Mouse (Mus musculus) ES-Bruce4 (cell line): ENCODE measurements around the gene Cnpy2. TPM values are rescaled to one million over a fixed set of nuclear protein-coding genes. Genes with fewer than 3 reads are reported as not detected.
A peak's percentile ranks its signal among the peaks of the same experiment; 100 is the strongest.
"Not testable (repeated sequence)": the region's sequence is repeated elsewhere in the genome, so short reads cannot be mapped to it uniquely, and the experiment has no call there.

Experiments
- H3K27ac ChIP-seq: 2 replicates; pipeline ENCODE4 v1.5.1; 2012; ENCODE audit warnings: low read length, inconsistent platforms; ENCODE audit not compliant: insufficient read depth
- H3K27me3 ChIP-seq: 2 replicates; pipeline ENCODE4 v1.6.1; 2012; ENCODE audit warnings: mild to moderate bottlenecking, low read length, inconsistent platforms; ENCODE audit not compliant: control insufficient read depth, poor library complexity, insufficient read depth, severe bottlenecking
- H3K36me3 ChIP-seq: 2 replicates; pipeline ENCODE4 v1.6.1; 2012; ENCODE audit warnings: inconsistent platforms, mild to moderate bottlenecking, low read length, moderate library complexity; ENCODE audit not compliant: control insufficient read depth, poor library complexity, insufficient read depth, severe bottlenecking
- H3K4me1 ChIP-seq: one replicate; pipeline ENCODE4 v1.8.1; 2011; ENCODE audit warnings: low read length; ENCODE audit not compliant: control insufficient read depth, insufficient read depth
- H3K4me3 ChIP-seq: 2 replicates; pipeline ENCODE4 v1.5.1; 2011; ENCODE audit warnings: low read depth, mild to moderate bottlenecking, low read length
- H3K9ac ChIP-seq: 2 replicates; pipeline ENCODE4 v1.6.1; 2012; ENCODE audit warnings: low read depth, mild to moderate bottlenecking, inconsistent platforms; ENCODE audit not compliant: poor library complexity, severe bottlenecking
- H3K9me3 ChIP-seq: replicated peaks from 2 replicates; pipeline ENCODE4 v1.6.1; 2012; ENCODE audit warnings: mild to moderate bottlenecking, low read length, inconsistent platforms; ENCODE audit not compliant: control insufficient read depth, poor library complexity, insufficient read depth, severe bottlenecking
- CTCF ChIP-seq: IDR thresholded peaks from one replicate; pipeline ENCODE4 v1.8.1; 2011; ENCODE audit warnings: low read depth, low read length
- EP300 ChIP-seq: IDR thresholded peaks from 2 replicates; pipeline ENCODE4 v1.6.1; 2011; ENCODE audit warnings: low read depth, low read length; ENCODE audit not compliant: insufficient read depth
- POLR2A ChIP-seq: IDR thresholded peaks from one replicate; pipeline ENCODE4 v1.8.1; 2011; ENCODE audit warnings: low read length; ENCODE audit not compliant: insufficient read depth
- polyA plus RNA-seq: library from polyadenylated mRNA; stranded (reverse); fragments of >200 nt; gene quantifications from 2 replicates; pipeline ENCODE4 v1.2.4, GENCODE M21; 2011; ENCODE audit warnings: low read depth; ENCODE audit not compliant: missing spikeins, insufficient read depth, insufficient read length

The Cnpy2 gene
- 62.9 and 68.4 TPM in 2 replicates for polyA plus RNA-seq

DNA sequence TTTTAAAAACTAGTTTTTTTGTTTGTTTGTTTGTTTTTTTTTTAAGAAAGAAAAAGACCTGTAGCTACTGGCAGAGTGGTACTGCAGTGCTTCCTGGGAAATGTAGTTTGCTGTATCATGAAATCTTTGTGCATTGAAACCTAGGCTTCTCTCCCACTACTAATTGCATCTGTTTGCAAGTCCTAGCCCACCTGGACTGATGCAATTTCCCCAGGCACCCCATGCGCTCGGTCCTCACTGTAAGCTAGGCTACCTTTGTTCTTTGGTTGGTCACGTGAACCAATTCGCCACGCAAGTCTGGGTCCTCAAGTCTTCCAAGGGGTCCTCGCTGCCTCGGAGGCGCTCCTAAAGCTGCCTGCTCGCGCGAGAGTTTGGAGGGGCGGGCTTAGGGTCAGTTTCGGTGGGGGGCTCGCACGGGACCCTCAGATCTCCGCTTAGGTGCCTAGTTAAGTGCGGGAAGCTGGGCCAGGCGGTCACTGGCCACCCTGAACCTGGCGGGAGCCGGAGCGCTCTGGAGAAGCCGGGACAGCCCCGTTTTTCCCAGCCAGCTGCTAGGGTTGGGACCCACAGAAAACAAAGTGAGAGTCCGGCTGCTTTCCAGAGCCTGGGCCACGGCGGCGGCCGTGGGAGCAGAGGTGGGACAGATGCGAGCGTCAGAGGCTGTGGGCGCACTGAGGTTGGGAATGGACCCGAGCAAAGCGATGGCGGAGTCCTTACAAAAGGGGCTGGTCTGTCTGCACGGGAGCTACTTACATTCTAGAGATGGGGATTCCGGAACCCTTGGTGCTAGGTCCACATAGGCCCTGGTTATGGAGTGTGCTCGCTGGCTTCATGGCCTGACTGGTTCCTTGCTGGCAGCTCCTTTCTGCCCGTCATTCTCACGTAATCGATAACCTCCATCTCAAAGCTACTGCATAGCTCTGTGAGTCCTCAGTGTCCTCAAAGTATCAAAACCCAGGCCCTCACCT is at the start of gene Cnpy2:
Cnpy2 (plus strand) TSS at position 319 of the 968 bp plus-strand sequence.
- peak; percentile 48 for TF ChIP-seq POLR2A
- TF ChIP-seq EP300 = no peak
- H3K4me1 ChIP-seq = no peaks in the 10 kb centered on the region
- H3K9me3 ChIP-seq = no peaks in the 10 kb centered on the region
- peaks cover 20% of the 10 kb centered on the region for H3K36me3 ChIP-seq
- H3K27me3 ChIP-seq = no peaks in the 10 kb centered on the region
- H3K9ac ChIP-seq = peak within 1 kb of the TSS; percentile 83
- H3K27ac ChIP-seq = peak within 1 kb of the TSS; percentile 74
- peak within 1 kb of the TSS; percentile 84 for H3K4me3 ChIP-seq

DNA sequence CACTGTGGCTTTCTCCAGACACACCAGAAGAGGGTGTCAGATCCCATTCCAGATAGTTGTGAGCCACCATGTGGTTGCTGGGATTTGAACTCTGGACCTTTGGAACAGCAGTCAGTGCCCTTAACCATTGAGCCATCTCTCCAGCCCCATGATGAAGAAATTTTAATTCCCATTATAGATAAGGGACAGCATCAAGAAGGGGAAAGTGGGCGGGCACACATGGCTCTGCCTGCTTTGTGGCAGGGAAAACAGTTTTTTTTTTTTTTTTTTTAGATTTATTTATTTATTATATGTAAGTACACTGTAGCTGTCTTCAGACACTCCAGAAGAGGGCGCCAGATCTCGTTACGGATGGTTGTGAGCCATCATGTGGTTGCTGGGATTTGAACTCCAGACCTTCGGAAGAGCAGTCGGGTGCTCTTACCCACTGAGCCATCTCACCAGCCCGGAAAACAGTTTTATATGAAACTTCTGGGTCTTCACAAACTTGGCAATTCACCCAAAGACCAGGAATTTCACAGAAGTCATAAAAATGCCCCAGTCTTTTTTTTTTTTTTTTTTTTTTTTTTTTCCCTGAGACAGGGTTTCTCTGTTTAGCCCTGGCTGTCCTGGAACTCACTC is 49.3 kb upstream of the Cnpy2 start:
- not testable (repeated sequence) for H3K27me3 ChIP-seq, H3K36me3 ChIP-seq, H3K27ac ChIP-seq, H3K4me1 ChIP-seq, H3K9me3 ChIP-seq, H3K4me3 ChIP-seq, H3K9ac ChIP-seq

DNA sequence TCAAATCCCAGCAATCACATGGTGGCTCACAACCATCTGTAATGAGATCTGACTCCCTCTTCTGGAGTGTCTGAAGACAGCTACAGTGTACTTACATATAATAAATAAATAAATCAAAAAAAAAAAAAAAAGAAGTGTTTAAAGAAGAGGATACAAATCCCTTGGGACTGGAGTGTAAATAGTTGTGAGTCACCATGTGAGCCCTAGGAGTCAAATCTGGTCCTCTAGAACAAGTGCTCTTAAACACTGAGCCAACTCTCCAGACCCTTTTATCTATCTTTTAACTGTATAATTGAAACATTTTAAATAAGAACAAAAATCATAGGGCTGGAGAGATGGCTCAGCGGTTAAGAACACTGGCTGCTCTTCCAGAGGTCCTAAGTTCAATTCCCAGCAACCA is 46.9 kb upstream of the Cnpy2 start:
- not testable (repeated sequence) for H3K4me3 ChIP-seq, H3K27me3 ChIP-seq, H3K27ac ChIP-seq, H3K4me1 ChIP-seq, H3K9me3 ChIP-seq, H3K9ac ChIP-seq
- peaks cover 13% of the 10 kb centered on the region for H3K36me3 ChIP-seq

- H3K36me3 ChIP-seq = peaks cover 22% of the 10 kb centered on the region
- H3K4me3 ChIP-seq = no peak overlapping the region
Measured at GRCm38 (mm10) chr10:128278158-128278557, 44.1 kb upstream of the Cnpy2 start.

DNA sequence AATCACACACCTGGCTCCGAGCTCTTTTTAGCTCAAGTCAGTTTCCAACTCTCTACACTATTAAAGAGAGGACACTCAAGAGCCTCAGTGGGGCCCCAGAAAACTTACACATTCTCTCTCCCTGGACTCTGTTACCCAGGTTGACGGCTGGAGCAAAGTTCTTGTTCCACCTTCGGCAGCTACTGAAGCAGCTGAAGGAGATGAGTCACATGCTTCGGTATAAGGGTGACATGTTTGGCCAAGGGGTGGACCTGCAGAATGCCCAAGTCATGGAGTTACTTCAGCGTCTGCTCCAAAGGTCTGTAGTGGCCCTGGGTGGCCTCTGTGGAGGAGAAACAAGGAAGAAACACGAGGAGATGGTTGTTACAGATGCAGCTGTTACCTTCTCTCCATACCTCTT is 41.3 kb upstream of the Cnpy2 start:
- no peak overlapping the region for H3K27ac ChIP-seq
- H3K36me3 ChIP-seq = peaks cover 31% of the 10 kb centered on the region
- TF ChIP-seq CTCF (no peak), EP300 (no peak), POLR2A (no peak)

More at GRCm38 (mm10) chr10:128278158-128278557, 44.1 kb upstream of the Cnpy2 start:
- no peaks in the 10 kb centered on the region for H3K27me3 ChIP-seq
- TF ChIP-seq POLR2A (no peak), CTCF (no peak), EP300 (no peak)
- no peak overlapping the region for H3K9ac ChIP-seq
- no peaks in the 10 kb centered on the region for H3K4me1 ChIP-seq
- no peaks in the 10 kb centered on the region for H3K9me3 ChIP-seq
- H3K27ac ChIP-seq = no peak overlapping the region

GRCm38 (mm10) chr10:128281682-128282081 is 40.6 kb upstream of the Cnpy2 start:
- H3K9ac ChIP-seq = no peak overlapping the region
- TF ChIP-seq POLR2A = no peak
- no peak for TF ChIP-seq CTCF
- no peak for TF ChIP-seq EP300
- H3K27me3 ChIP-seq = no peaks in the 10 kb centered on the region
- no peaks in the 10 kb centered on the region for H3K4me1 ChIP-seq
- H3K36me3 ChIP-seq = peaks cover 31% of the 10 kb centered on the region
- no peak overlapping the region for H3K4me3 ChIP-seq
- H3K9me3 ChIP-seq = no peaks in the 10 kb centered on the region
- no peak overlapping the region for H3K27ac ChIP-seq

More for the DNA sequence above, 41.3 kb upstream of the Cnpy2 start:
- Histone ChIP-seq H3K4me1 (no peaks in the 10 kb centered on the region), H3K9me3 (no peaks in the 10 kb centered on the region), H3K9ac (no peak overlapping the region), H3K4me3 (no peak overlapping the region), H3K27me3 (no peaks in the 10 kb centered on the region)
